Comparison of ENCODE assay signal across 8 mouse cellular contexts in genomic region chr1:167307674-167308073, GRCm38 (mm10). TPM values are rescaled to one million over a fixed set of nuclear protein-coding genes. Genes with fewer than 3 reads are reported as not detected.
DNase-seq lines count a peak whose midpoint lies in the region; ATAC-seq and TF ChIP-seq lines count a peak whose summit lies in the region.

No protein-coding gene starts in this region.

- 36% methylated on average over 11 of the region's 11 CpGs for WGBS in liver, adult 2 months
- 71% methylated on average over 11 of the region's 11 CpGs for WGBS in hindbrain, postnatal 0 days
- WGBS in neural tube, embryonic 13.5 days: 61% methylated on average over 11 of the region's 11 CpGs

- peaks cover 8% of the 10 kb centered on the region for H3K4me1 ChIP-seq in liver, adult 2 months (ENCODE audit: control insufficient read depth, insufficient read depth, low read length)
- H3K4me1 ChIP-seq in brown adipose tissue, adult 24 weeks (ENCODE audit: control insufficient read depth, insufficient read depth, insufficient read length, low read length): peaks cover 3% of the 10 kb centered on the region; the same call in 1 of the 2 replicates
- H3K4me1 ChIP-seq in hindbrain, postnatal 0 days (ENCODE audit: insufficient read depth, low read length): peaks cover 4% of the 10 kb centered on the region; the same call in 1 of the 2 replicates
- peaks cover 16% of the 10 kb centered on the region for H3K4me1 ChIP-seq in neural tube, embryonic 13.5 days (replicated peaks)

- ATAC-seq in hindbrain, postnatal 0 days: no peak
- ATAC-seq in neural tube, embryonic 13.5 days (ENCODE audit: low read depth): no peak

- H3K79me2 ChIP-seq in liver, adult 2 months (ENCODE audit: control insufficient read depth, insufficient read depth, low read length): no peaks in the 10 kb centered on the region; the same call in 1 of the 2 replicates

- peak overlapping the region; percentile 46 for H3K4me3 ChIP-seq in liver, adult 2 months (ENCODE audit: insufficient read depth, low read depth, low read length)
- peak overlapping the region; percentile 99 for H3K4me3 ChIP-seq in brown adipose tissue, adult 24 weeks (ENCODE audit: insufficient read depth, low read depth, low read length)
- H3K4me3 ChIP-seq in hindbrain, postnatal 0 days (ENCODE audit: low read length): peak overlapping the region; percentile 80
- peak overlapping the region; percentile 68 for H3K4me3 ChIP-seq in neural tube, embryonic 13.5 days

- TF ChIP-seq POLR2A in liver, adult 2 months (IDR thresholded peaks at IDR 0.05; ENCODE audit: extremely low read depth, insufficient read depth, low read length): no peak

- peak overlapping the region; percentile 38; the same call in 1 of the 2 replicates for H3K27ac ChIP-seq in liver, adult 2 months (replicated peaks; ENCODE audit: insufficient read depth, low read depth, low read length)
- H3K27ac ChIP-seq in brown adipose tissue, adult 24 weeks (replicated peaks; ENCODE audit: low read depth, low read length): no peak overlapping the region
- H3K27ac ChIP-seq in hindbrain, postnatal 0 days: no peak overlapping the region
- peak overlapping the region; percentile 92; the same call in 1 of the 2 replicates for H3K27ac ChIP-seq in neural tube, embryonic 13.5 days (replicated peaks)

- H3K36me3 ChIP-seq in liver, adult 2 months (ENCODE audit: control insufficient read depth, insufficient read depth, low read length): no peaks in the 10 kb centered on the region
- no peaks in the 10 kb centered on the region for H3K36me3 ChIP-seq in hindbrain, postnatal 0 days (ENCODE audit: insufficient read depth, low read length)
- H3K36me3 ChIP-seq in neural tube, embryonic 13.5 days: peaks cover 9% of the 10 kb centered on the region

- H3K27me3 ChIP-seq in liver, adult 2 months (ENCODE audit: control insufficient read depth, insufficient read depth, low read length): no peaks in the 10 kb centered on the region
- no peaks in the 10 kb centered on the region for H3K27me3 ChIP-seq in hindbrain, postnatal 0 days (ENCODE audit: insufficient read depth, low read length)
- H3K27me3 ChIP-seq in neural tube, embryonic 13.5 days: no peaks in the 10 kb centered on the region

- no peak for TF ChIP-seq CTCF in liver, adult 2 months (IDR thresholded peaks at IDR 0.05; ENCODE audit: low read depth, low read length)
- no peak for TF ChIP-seq CTCF in hindbrain, postnatal 0 days (IDR thresholded peaks at IDR 0.05; ENCODE audit: low read depth)

- H3K9ac ChIP-seq in liver, adult 2 months (ENCODE audit: low read depth, low read length): peak overlapping the region; percentile 55; the same call in 1 of the 2 replicates
- peak overlapping the region; percentile 94; the same call in 1 of the 2 replicates for H3K9ac ChIP-seq in hindbrain, postnatal 0 days (replicated peaks; ENCODE audit: low read length)
- peak overlapping the region; percentile 91 for H3K9ac ChIP-seq in neural tube, embryonic 13.5 days

- DNase-seq in liver, adult 2 months (ENCODE audit: extremely low read depth, low read depth, low spot score): peak; percentile 33
- DNase-seq in liver: no peak
- no peak for DNase-seq in hindbrain, postnatal 0 days (ENCODE audit: low spot score)
- DNase-seq in adrenal gland, postnatal 14 days: no peak
- no peak for DNase-seq in gastrocnemius, adult 18-20 months (ENCODE audit: low spot score)
- DNase-seq in frontal cortex, postnatal 10 days (ENCODE audit: low spot score in 2 of 2): no peak

- no peaks in the 10 kb centered on the region for H3K9me3 ChIP-seq in hindbrain, postnatal 0 days (ENCODE audit: low read length)
- no peaks in the 10 kb centered on the region for H3K9me3 ChIP-seq in neural tube, embryonic 13.5 days

- peak overlapping the region; percentile 92 for H3K4me2 ChIP-seq in hindbrain, postnatal 0 days (ENCODE audit: low read depth, low read length)
- H3K4me2 ChIP-seq in neural tube, embryonic 13.5 days: peak overlapping the region; percentile 78

RNA-seq across cellular contexts. Expression of gene Tmco1, which starts 0.5 kb away (rescaled TPM):
- 142 and 162 TPM in 2 replicates for total RNA-seq in liver, adult 2 months (2014; rRNA removed)
- 70.2 and 71.5 TPM in 2 replicates for polyA plus RNA-seq in liver, adult 2 months (2012; rRNA removed)
- polyA plus RNA-seq in brown adipose tissue, adult 24 weeks (2012; ENCODE audit: insufficient read depth, insufficient read length, missing spikeins): 172 and 174 TPM in 2 replicates
- total RNA-seq in hindbrain, postnatal 0 days (2014; rRNA removed): 47.5 and 63.2 TPM in 2 replicates
- polyA plus RNA-seq in hindbrain, postnatal 0 days (2015; fragmentation: Nextera tagmentation; extraction: Ambion mirVana): 70.4 and 80.8 TPM in 2 replicates
- polyA plus RNA-seq in neural tube, embryonic 13.5 days (2015; fragmentation: Nextera tagmentation; extraction: Ambion mirVana): 80.0 and 81.1 TPM in 2 replicates
- total RNA-seq in adrenal gland, postnatal 14 days (2021): 109 and 120 TPM in 2 replicates
- total RNA-seq in gastrocnemius, adult 18-20 months (2021): 10 to 100 TPM; 35.2 to 39.3 TPM

RNA-seq across cellular contexts. Expression of gene Uck2, which starts 22.6 kb away (rescaled TPM):
- 7.0 and 7.2 TPM in 2 replicates for total RNA-seq in liver, adult 2 months (2014; rRNA removed)
- 7.3 and 9.7 TPM in 2 replicates for polyA plus RNA-seq in liver, adult 2 months (2012; rRNA removed)
- 13.8 and 23.6 TPM in 2 replicates for polyA plus RNA-seq in brown adipose tissue, adult 24 weeks (2012; ENCODE audit: insufficient read depth, insufficient read length, missing spikeins)
- 71.8 and 91.3 TPM in 2 replicates for total RNA-seq in hindbrain, postnatal 0 days (2014; rRNA removed)
- polyA plus RNA-seq in hindbrain, postnatal 0 days (2015; fragmentation: Nextera tagmentation; extraction: Ambion mirVana): 40.1 and 44.7 TPM in 2 replicates
- polyA plus RNA-seq in neural tube, embryonic 13.5 days (2015; fragmentation: Nextera tagmentation; extraction: Ambion mirVana): 66.3 and 69.0 TPM in 2 replicates
- 65.8 and 74.6 TPM in 2 replicates for total RNA-seq in adrenal gland, postnatal 14 days (2021)
- total RNA-seq in gastrocnemius, adult 18-20 months (2021): 10 to 100 TPM; 14.9 to 17.8 TPM

RNA-seq across cellular contexts. Expression of gene Aldh9a1, which starts 42.1 kb away (rescaled TPM):
- total RNA-seq in liver, adult 2 months (2014; rRNA removed): 119 TPM in 2 replicates
- 127 and 162 TPM in 2 replicates for polyA plus RNA-seq in liver, adult 2 months (2012; rRNA removed)
- 63.8 and 97.0 TPM in 2 replicates for polyA plus RNA-seq in brown adipose tissue, adult 24 weeks (2012; ENCODE audit: insufficient read depth, insufficient read length, missing spikeins)
- 11.6 and 13.1 TPM in 2 replicates for total RNA-seq in hindbrain, postnatal 0 days (2014; rRNA removed)
- 42.9 and 44.2 TPM in 2 replicates for polyA plus RNA-seq in hindbrain, postnatal 0 days (2015; fragmentation: Nextera tagmentation; extraction: Ambion mirVana)
- 32.2 and 32.7 TPM in 2 replicates for polyA plus RNA-seq in neural tube, embryonic 13.5 days (2015; fragmentation: Nextera tagmentation; extraction: Ambion mirVana)
- 56.9 and 59.4 TPM in 2 replicates for total RNA-seq in adrenal gland, postnatal 14 days (2021)
- 1 to 10 TPM; 2.4 to 2.5 TPM for total RNA-seq in gastrocnemius, adult 18-20 months (2021)

Comparison
In these comparisons a context has a peak if more than half of its experiments do, and no peak if none do; other contexts are left out.
1. H3K27ac ChIP-seq: peak in liver, adult 2 months (single experiment) and neural tube, embryonic 13.5 days (single experiment); none in brown adipose tissue, adult 24 weeks (single experiment) and hindbrain, postnatal 0 days (single experiment).
2. H3K4me3 ChIP-seq: peak in every context shown above with its lines; median percentile 99 in brown adipose tissue, adult 24 weeks; 80 in hindbrain, postnatal 0 days; 68 in neural tube, embryonic 13.5 days; 46 in liver, adult 2 months.
3. Peak in every context shown above with its lines, with median percentiles within 50 percentile points of each other: H3K9ac ChIP-seq.